Comparison of ENCODE assay signal across 18 mouse cellular contexts in genomic region chr12:89040151-89040550, GRCm38 (mm10).
"Had no signal": no experiment of that assay in that cellular context is flagged by ENCODE, and none has a peak within 500 bp of the region (broad histone marks: within the 10 kb centered on the region; RNA-seq: fewer than 3 reads in every experiment).

No protein-coding gene starts in this region.

- H3K4me2 ChIP-seq: lung, embryonic 14.5 days; midbrain, embryonic 13.5 days; neural tube, embryonic 13.5 days; neural tube, embryonic 15.5 days had no signal

- H3K9me3 ChIP-seq: midbrain, embryonic 10.5 days; midbrain, embryonic 13.5 days; neural tube, embryonic 13.5 days; neural tube, embryonic 15.5 days had no signal

- H3K27ac ChIP-seq: liver, embryonic 14.5 days; midbrain, embryonic 10.5 days; midbrain, embryonic 13.5 days; neural tube, embryonic 15.5 days had no signal

- H3K36me3 ChIP-seq: midbrain, embryonic 10.5 days; midbrain, embryonic 13.5 days; neural tube, embryonic 13.5 days; neural tube, embryonic 15.5 days had no signal

- H3K4me3 ChIP-seq: midbrain, embryonic 10.5 days; midbrain, embryonic 13.5 days; myocyte; neural tube, embryonic 13.5 days; neural tube, embryonic 15.5 days had no signal

- H3K27me3 ChIP-seq: midbrain, embryonic 13.5 days; neural tube, embryonic 13.5 days; neural tube, embryonic 15.5 days had no signal

- DNase-seq: lung, adult 18-20 months; lung, embryonic 14.5 days; lung, postnatal 10 days; lung, postnatal 4 days; retina, postnatal 1 day; right cerebral cortex, adult 18-20 months; right cerebral cortex, postnatal 25 days; spleen, adult 18-20 months; thymus, adult 18-20 months; thymus, postnatal 14 days; thymus, postnatal 36 days had no signal

- ATAC-seq: midbrain, embryonic 13.5 days; midbrain, embryonic 16.5 days had no signal

- H3K9ac ChIP-seq: liver, embryonic 14.5 days; lung, embryonic 14.5 days; midbrain, embryonic 13.5 days; neural tube, embryonic 13.5 days; neural tube, embryonic 15.5 days had no signal
